Mouse (Mus musculus): Measurements from ENCODE around the gene Acsf3.

- TF ChIP-seq CTCF (IDR thresholded peaks at IDR 0.05; ENCODE audit: extremely low read depth, insufficient read length, insufficient replicate concordance, low read depth, low read length) (no peak), POLR2A (IDR thresholded peaks at IDR 0.05; ENCODE audit: low read depth, low read length) (no peak)
Observed at GRCm38 (mm10) chr8:122727412-122727811, 47.9 kb upstream of the Acsf3 start.
